Mouse (Mus musculus) spleen, postnatal 0 days (tissue): ENCODE data around the gene Atg7. TPM values are rescaled to one million over a fixed set of nuclear protein-coding genes. Genes with fewer than 3 reads are reported as not detected.

ENCODE experiments used
- polyA plus RNA-seq: library from polyadenylated mRNA; unstranded; fragments of >200 nt; fragmentation: Nextera tagmentation; extraction: Ambion mirVana; gene quantifications from 2 replicates; pipeline ENCODE4 v1.2.1, GENCODE M21; 2015

Gene Atg7
- 15.3 and 18.5 TPM in 2 replicates for polyA plus RNA-seq

GRCm38 (mm10) chr6:114642601-114643528 is at the start of gene Atg7:
Gene Atg7, plus strand, starts transcription at chr6:114643097.

Other genes starting within 250 kb of the Atg7 start
- gene Hrh1, start 245.2 kb upstream of the Atg7 start, polyA plus RNA-seq, result not detected in 2 replicates